Mouse (Mus musculus): ENCODE data around the gene 4930590J08Rik. TPM values are rescaled to one million over a fixed set of nuclear protein-coding genes. Genes with fewer than 3 reads are reported as not detected.
"Not testable (repeated sequence)": the region's sequence is repeated elsewhere in the genome, so short reads cannot be mapped to it uniquely, and the experiment has no call there.

The 4930590J08Rik gene
- 1 to 10 TPM; 2.0 to 2.2 TPM for total RNA-seq (2021)
- long read RNA-seq, experiment 1, result 0 reads
- long read RNA-seq, experiment 2, result 0 reads

GRCm38 (mm10) chr6:91902509-91902908 is at the start of gene 4930590J08Rik:
Gene 4930590J08Rik (plus strand): TSS chr6:91902809.
- DNase-seq (ENCODE audit: low spot score in 2 of 2), result not testable (repeated sequence)

GRCm38 (mm10) chr6:91858339-91858738 is 44.3 kb upstream of the 4930590J08Rik start:
- DNase-seq (ENCODE audit: low spot score in 2 of 2), result no peak

- DNase-seq (ENCODE audit: low spot score in 2 of 2), result no peak
These were observed 39.8 kb upstream of the 4930590J08Rik start for GRCm38 (mm10) chr6:91862848-91863247.

DNA sequence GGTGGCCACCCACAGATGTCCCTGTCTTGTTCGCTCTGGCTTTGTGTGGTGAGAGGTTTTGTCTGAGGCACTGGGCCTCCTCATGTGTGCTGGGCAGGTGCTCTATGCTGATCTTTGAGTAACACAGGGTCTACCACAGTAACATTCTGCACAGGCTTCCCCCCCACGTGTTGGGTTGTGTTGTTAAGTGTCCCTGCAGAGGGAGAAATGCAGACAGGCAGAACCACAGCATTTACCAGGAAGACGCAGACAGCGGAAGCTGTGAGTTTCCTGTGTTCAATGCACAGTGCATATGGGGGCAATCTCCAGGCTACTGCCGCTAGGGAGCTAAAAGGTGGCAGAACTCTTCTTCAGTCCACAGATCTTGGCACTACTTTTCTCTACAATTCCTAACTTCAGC is 38.0 kb upstream of the 4930590J08Rik start:
- DNase-seq (ENCODE audit: low spot score in 2 of 2), result no peak

DNA sequence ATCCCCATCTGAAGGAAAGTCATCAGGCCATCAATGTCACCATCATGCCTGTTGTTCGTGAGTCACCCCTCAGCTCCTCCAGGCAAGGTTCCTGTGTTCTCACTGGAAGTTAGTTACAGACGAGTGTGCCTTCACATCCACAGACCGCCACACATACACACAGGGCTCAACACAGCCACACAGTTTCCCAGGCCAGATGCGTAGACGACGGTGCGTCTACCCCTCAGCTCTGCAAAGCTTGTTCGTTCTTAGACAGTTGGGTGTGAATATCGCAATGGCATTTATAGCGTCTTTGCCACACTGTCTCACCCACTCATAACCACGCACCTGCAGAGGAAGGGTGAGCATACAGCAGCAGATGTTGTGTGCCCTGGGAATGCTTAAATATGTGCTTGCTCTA is 37.0 kb upstream of the 4930590J08Rik start:
- peak; percentile 40 to 44 for DNase-seq (ENCODE audit: low spot score in 2 of 2)

DNA sequence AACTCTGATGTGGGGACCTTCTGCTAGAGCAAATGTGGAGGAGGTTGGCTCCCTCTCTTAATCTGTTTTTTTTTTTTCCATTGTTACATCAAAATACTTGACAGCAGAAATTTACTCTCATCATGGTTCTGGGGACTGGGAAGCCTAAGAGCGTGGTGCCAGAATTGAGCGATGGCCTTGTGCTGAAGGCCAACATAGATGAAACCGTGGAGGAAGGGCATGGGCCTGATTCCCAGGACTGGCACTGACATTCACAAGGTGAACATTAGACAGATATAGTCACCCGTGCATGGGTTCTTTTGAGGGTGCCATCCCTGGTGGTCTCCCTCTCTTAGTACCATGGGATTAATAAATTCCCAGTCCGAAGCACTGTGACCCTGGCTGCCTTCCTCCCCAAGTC is 34.5 kb upstream of the 4930590J08Rik start:
- DNase-seq (ENCODE audit: low spot score in 2 of 2), result no peak

DNA sequence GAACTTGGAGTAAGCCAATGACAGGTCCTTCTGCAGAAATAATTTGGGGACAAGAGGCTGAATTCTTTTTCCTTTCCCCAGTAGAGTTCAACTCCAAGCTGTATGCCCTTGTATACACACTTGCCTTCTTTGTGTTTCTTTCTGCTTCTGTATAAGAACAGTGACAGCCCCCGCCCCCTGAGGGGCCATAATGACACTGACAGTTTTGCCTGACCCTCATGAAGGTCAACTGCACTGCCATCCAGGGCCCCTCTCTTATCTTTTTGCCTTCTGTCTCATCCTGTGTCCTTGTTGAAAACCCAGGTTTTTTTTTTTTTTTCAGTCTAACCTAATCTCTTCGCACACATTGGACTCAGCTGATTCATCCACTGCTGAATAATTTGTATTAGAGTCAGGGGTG is 29.8 kb upstream of the 4930590J08Rik start:
- DNase-seq (ENCODE audit: low spot score in 2 of 2), result no peak

DNA sequence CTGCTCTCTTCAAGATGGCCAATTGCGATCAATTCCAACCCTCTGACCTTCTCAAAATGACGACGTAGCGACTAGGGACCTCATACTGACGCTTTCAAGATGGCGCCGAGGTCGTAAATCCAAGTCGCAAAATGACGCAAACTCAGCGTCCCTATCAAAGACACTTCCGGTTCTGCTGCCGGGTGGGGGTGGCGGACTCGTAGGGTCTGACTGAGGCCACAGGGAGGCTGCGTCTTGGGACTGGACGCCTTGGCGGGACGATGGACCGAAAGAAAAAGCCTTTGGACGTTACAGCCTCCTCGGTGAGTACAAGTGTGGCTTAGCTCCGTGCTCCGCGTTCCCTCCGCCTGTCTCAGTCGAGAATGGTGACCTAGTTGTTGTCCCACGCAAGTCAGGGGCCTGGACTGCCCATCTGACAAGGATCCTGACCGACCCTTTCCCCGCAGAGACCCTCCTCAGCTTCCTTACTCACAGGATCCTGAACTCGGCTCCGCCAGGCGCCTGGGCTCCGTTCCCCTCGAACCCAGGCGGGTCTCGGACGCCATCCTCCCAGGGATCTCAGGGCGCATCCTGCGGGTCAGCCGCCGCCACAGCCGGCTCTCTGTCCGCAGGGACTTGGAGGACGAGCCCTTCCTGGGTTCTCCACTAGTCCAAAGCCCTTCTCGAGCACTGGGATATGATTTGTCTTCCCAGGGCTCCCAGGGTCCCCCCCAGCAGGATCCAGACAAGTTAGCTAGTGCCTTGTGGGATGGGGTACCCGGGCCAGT is 24.5 kb upstream of the 4930590J08Rik start, which contains the start of gene Ccdc174:
Ccdc174 (plus strand) TSS at position 169 of the 767 bp plus-strand sequence.
- peak; percentile 95 to 96 for DNase-seq (ENCODE audit: low spot score in 2 of 2)

GRCm38 (mm10) chr6:91883859-91884258 is 18.8 kb upstream of the 4930590J08Rik start:
- DNase-seq (ENCODE audit: low spot score in 2 of 2), result no peak

DNA sequence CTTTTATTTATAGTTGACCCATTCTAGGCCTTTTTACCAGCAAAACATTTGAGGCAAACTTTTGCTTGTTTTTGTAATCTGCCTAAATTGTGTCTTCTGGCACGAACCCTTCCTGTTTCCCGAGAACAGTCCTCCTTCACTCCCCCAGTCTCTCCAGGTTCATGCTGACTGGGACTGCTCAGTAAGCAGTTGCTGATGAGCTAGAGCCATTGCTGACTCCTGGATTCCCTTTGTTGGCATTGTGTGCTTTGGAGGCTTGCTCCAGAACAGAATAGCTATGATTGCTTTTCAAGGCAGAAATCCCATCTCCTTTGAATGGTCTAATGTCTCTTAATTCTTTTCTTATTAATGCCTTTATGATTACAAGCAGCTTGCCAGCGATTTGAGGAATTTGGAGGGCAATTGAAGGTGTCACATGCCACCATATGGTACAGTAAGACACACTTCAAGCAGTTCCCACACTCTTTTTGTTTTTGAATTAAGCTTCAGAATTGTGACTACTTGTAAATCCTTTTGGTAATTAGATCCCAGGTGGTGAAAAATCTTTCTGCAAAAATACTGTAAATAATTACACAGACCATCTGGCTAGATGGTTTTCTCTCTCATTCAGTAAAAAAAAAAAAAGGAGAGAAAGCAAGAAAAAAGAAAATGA is 13.2 kb upstream of the 4930590J08Rik start:
- DNase-seq (ENCODE audit: low spot score in 2 of 2), result no peak

DNA sequence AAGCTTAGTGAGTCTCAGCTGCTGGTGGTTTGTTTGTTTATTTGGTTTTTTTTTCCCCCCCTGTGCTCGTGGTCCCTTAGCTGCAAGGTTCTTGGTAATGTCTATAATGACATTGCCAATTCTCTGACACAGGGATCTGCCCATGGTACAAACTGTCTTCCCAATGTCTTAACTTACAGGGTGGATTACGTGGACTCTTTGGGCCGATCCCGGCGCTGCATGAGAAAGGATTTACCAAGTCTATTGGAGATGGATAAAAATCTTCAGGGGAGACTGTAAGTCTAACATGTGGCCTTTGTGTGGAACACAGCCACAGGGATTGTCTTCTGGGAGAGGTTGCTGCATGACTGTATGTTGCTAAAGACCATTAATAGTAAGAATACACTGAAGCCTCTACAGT is 12.0 kb upstream of the 4930590J08Rik start:
- no peak for DNase-seq (ENCODE audit: low spot score in 2 of 2)

DNA sequence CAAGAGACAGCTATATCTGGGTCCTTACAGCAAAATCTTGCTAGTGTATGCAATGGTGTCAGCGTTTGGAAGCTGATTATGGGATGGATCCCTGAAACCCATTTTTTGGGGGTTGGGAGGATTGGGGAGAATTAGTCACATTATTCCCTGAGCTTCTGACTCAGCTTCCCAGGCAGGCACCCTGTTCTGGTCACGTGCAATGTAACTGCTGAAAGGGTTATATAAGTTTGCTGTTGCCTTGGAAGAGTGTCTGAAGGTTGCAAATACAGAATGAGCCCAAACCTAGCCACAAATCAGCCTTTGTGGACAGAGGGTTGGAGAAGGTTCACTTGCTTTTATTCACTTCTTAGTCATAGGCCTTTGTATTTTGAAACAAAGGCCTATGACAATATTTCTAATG is 10.8 kb upstream of the 4930590J08Rik start:
- DNase-seq (ENCODE audit: low spot score in 2 of 2), result no peak

GRCm38 (mm10) chr6:91896783-91897182 is 5.8 kb upstream of the 4930590J08Rik start:
- no peak for DNase-seq (ENCODE audit: low spot score in 2 of 2)

DNA sequence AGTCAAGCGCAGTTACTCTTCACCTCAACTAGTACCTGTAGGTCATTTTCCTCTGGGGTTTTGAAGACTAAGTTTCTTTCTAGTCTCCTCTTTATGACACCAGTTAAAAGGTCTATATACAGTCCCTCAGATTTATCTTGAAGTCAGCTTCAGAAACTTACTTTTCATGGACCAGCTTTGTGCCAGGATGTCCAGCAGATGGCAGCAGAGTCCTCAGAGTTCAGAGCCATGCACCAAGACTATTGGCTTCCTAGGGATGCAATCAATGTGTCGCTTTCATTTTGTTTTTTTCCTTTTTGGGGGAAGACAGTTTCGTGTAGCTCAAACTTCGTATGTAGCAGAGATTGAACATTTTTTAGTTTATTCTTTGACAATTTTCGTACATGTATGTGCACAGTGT is 1.1 kb upstream of the 4930590J08Rik start:
- peak; percentile 82 to 89 for DNase-seq (ENCODE audit: low spot score in 2 of 2)

DNA sequence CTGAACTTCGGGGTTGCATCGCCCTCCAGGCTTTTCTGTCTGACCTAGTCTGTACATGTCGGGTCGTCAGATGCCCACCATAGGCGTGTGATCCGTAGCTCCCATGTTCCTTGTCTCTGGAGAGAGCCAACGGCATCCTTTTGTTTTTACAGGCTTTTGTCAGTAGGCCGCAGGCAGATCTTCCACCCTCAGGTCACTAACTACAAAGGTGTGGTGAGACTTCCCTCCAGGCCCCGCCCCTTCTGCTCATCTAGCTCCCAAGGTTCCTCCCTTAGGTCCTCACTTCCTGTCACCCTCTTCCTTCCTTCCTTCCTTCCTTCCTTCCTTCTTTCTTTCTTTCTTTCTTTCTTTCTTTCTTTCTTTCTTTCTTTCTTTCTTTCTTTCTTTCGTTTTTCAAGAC is 11.4 kb downstream of the 4930590J08Rik start:
- no peak for DNase-seq (ENCODE audit: low spot score in 2 of 2)

DNA sequence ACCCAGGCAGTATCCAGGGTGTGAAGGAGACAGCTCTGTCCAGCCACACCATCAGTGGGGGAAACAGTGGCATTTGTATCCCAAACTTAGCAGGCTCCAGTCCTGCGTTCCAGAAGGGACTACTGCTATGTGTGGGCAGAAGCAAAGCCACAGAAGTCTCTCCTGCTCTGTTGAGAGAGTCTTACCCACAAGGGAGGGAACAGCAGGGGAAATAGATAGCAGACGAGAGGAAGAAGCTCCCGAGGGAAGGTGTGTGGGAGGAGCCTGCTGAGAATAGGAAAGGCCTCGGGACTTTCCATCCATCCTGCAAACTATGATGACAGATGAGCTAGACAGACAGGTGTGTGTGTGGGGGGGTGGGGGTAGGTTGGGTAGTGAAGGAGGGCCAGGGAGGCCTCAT is 14.7 kb downstream of the 4930590J08Rik start:
- peak; percentile 38 to 58 for DNase-seq (ENCODE audit: low spot score in 2 of 2)

- no peak for DNase-seq (ENCODE audit: low spot score in 2 of 2)
These were observed 15.1 kb downstream of the 4930590J08Rik start for GRCm38 (mm10) chr6:91917716-91918115.

- DNase-seq (ENCODE audit: low spot score in 2 of 2), result no peak
These were observed 28.6 kb downstream of the 4930590J08Rik start for GRCm38 (mm10) chr6:91931231-91931630.

DNA sequence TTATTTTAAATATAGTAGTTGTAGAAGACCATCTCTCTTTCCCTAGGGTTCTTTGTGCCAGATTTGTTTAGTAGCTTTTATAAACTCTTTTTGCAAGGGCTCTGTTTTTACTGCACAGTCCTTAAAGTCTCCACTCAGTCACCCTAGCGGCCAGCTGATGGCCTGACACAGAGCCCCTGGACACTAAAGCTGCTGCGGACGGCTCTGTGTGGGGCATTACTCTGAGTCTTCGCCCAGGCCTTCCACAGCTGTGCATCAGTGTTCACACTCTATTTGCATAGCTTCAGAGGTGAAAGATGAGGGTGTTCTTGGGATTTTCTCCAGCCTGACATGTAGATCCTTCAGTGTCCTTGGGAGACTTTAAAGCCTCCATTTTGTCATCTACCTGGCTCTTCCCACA is 35.9 kb downstream of the 4930590J08Rik start:
- DNase-seq (ENCODE audit: low spot score in 2 of 2), result no peak

GRCm38 (mm10) chr6:91948426-91948825 is 45.8 kb downstream of the 4930590J08Rik start:
- DNase-seq (ENCODE audit: low spot score in 2 of 2), result no peak

GRCm38 (mm10) chr6:91958015-91958414 is 55.4 kb downstream of the 4930590J08Rik start:
- not testable (repeated sequence) for DNase-seq (ENCODE audit: low spot score in 2 of 2)

DNA sequence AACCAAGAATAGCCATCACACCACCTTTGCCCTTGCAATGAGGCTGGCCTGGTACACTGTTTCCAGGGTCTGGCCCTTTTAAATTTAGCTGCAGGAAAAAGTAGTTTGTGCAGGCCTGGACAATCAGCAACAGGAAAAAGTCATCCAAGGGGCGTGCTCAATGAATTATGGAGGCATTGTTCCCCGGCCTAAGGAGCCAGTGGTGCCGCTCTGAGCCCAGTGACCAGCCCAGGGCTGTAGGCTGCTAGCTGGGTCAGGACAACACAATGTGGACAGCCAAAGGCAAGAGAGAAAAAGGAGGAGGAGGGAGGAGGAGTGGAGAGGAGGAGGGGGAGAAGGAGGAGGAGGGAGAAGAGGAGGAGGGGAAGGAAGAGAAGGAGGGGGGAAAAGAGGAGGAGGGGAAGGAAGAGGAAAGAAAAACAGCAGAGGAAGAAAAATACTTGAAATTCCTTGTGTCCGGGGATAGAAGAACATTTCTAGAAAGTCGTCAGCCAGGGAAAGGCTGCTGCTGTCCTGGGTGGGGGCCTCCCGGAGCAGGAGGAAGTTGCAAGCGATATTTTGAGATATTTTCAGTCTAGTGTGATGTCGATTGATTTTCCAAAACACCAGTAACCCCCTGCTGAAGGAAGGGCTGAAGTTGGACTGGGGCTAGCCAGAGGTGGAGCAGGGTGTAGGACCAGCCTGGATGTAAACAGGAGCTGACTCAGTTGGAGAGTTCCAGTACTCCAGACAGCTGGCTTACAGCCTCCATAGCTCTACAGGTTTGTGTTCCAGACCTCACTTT is 57.6 kb downstream of the 4930590J08Rik start:
- no peak for DNase-seq (ENCODE audit: low spot score in 2 of 2)

All from left cerebral cortex, adult 18-20 months (tissue).